Comparison of ENCODE assay signal across 14 mouse cellular contexts in genomic region chr16:21637201-21637819, GRCm38 (mm10). TPM values are rescaled to one million over a fixed set of nuclear protein-coding genes. Genes with fewer than 3 reads are reported as not detected.
A peak's percentile ranks its signal among the peaks of the same experiment; 100 is the strongest.
DNase-seq lines count a peak whose midpoint lies in the region; ATAC-seq and TF ChIP-seq lines count a peak whose summit lies in the region.
"Had no signal": no experiment of that assay in that cellular context is flagged by ENCODE, and none has a peak within 500 bp of the region (broad histone marks: within the 10 kb centered on the region; RNA-seq: fewer than 3 reads in every experiment).

No protein-coding gene starts in this region.

- no peaks in the 10 kb centered on the region for H3K9me3 ChIP-seq in hindbrain, embryonic 10.5 days
- no peaks in the 10 kb centered on the region for H3K9me3 ChIP-seq in hindbrain, embryonic 16.5 days (ENCODE audit: control insufficient read depth, low read length)
- H3K9me3 ChIP-seq in midbrain, embryonic 10.5 days (replicated peaks), result no peaks in the 10 kb centered on the region
- no peaks in the 10 kb centered on the region for H3K9me3 ChIP-seq in midbrain, postnatal 0 days (ENCODE audit: low read length)
- H3K9me3 ChIP-seq in intestine, embryonic 15.5 days, result no peaks in the 10 kb centered on the region
- H3K9me3 ChIP-seq: embryonic facial prominence, embryonic 10.5 days had no signal

- H3K4me3 ChIP-seq in hindbrain, embryonic 10.5 days, result no peak overlapping the region
- no peak overlapping the region for H3K4me3 ChIP-seq in hindbrain, embryonic 16.5 days (ENCODE audit: low read length)
- H3K4me3 ChIP-seq in midbrain, embryonic 10.5 days, result no peak overlapping the region
- no peak overlapping the region for H3K4me3 ChIP-seq in midbrain, postnatal 0 days (ENCODE audit: low read depth, low read length)
- H3K4me3 ChIP-seq in intestine, embryonic 15.5 days (replicated peaks), result no peak overlapping the region
- H3K4me3 ChIP-seq: embryonic facial prominence, embryonic 10.5 days; myocyte had no signal

- H3K4me2 ChIP-seq in hindbrain, embryonic 16.5 days (ENCODE audit: low read length), result no peak overlapping the region
- H3K4me2 ChIP-seq in midbrain, postnatal 0 days (ENCODE audit: low read depth, low read length, poor library complexity, severe bottlenecking), result no peak overlapping the region
- no peak overlapping the region for H3K4me2 ChIP-seq in intestine, embryonic 15.5 days (replicated peaks)

- 0 out of 2 replicates have a peak overlapping the region, but pooled peaks have one; percentile 9 for H3K27ac ChIP-seq in hindbrain, embryonic 10.5 days
- H3K27ac ChIP-seq in hindbrain, embryonic 16.5 days (ENCODE audit: low read depth, low read length), result no peak overlapping the region
- H3K27ac ChIP-seq in midbrain, embryonic 10.5 days (replicated peaks), result peak overlapping the region; percentile 0; the same call in 1 of the 2 replicates
- no peak overlapping the region for H3K27ac ChIP-seq in midbrain, postnatal 0 days (ENCODE audit: low read depth, low read length)
- H3K27ac ChIP-seq in intestine, embryonic 15.5 days, result 0 out of 2 replicates have a peak overlapping the region, but pooled peaks have one; percentile 44
- H3K27ac ChIP-seq: embryonic facial prominence, embryonic 10.5 days; macrophage had no signal

- 0 out of 2 replicates have a peak, but pooled peaks cover 6% of the 10 kb centered on the region for H3K36me3 ChIP-seq in hindbrain, embryonic 10.5 days
- no peaks in the 10 kb centered on the region for H3K36me3 ChIP-seq in hindbrain, embryonic 16.5 days (ENCODE audit: control insufficient read depth, insufficient read depth, low read length)
- H3K36me3 ChIP-seq in midbrain, embryonic 10.5 days, result no peaks in the 10 kb centered on the region
- peaks cover 5% of the 10 kb centered on the region; the same call in 1 of the 2 replicates for H3K36me3 ChIP-seq in midbrain, postnatal 0 days (ENCODE audit: insufficient read depth, low read length)
- H3K36me3 ChIP-seq in intestine, embryonic 15.5 days, result 0 out of 2 replicates have a peak, but pooled peaks cover 4% of the 10 kb centered on the region
- H3K36me3 ChIP-seq: embryonic facial prominence, embryonic 10.5 days had no signal

- no peaks in the 10 kb centered on the region for H3K27me3 ChIP-seq in hindbrain, embryonic 10.5 days (ENCODE audit: insufficient read depth, poor library complexity, severe bottlenecking)
- no peaks in the 10 kb centered on the region for H3K27me3 ChIP-seq in hindbrain, embryonic 16.5 days (replicated peaks; ENCODE audit: control insufficient read depth, insufficient read depth, low read length)
- no peaks in the 10 kb centered on the region for H3K27me3 ChIP-seq in midbrain, embryonic 10.5 days (ENCODE audit: low read depth, poor library complexity, severe bottlenecking)
- H3K27me3 ChIP-seq in midbrain, postnatal 0 days (ENCODE audit: insufficient read depth, low read length), result no peaks in the 10 kb centered on the region
- H3K27me3 ChIP-seq in intestine, embryonic 15.5 days (replicated peaks), result no peaks in the 10 kb centered on the region

- DNase-seq in hindbrain, embryonic 10.5 days (ENCODE audit: low spot score), result no peak
- no peak for DNase-seq in midbrain, embryonic 10.5 days (ENCODE audit: low spot score)
- no peak for DNase-seq in midbrain, postnatal 0 days (ENCODE audit: low spot score)
- no peak for DNase-seq in embryo, embryonic 11 days
- DNase-seq in frontal cortex, postnatal 10 days (ENCODE audit: low spot score in 2 of 2), result no peak
- DNase-seq: cerebellum, adult 9-11 months; layer of hippocampus, adult 9-11 months; right cerebral cortex, postnatal 14 days had no signal

- no peak for TF ChIP-seq CTCF in midbrain, postnatal 0 days (IDR thresholded peaks at IDR 0.05)

- H3K4me1 ChIP-seq in hindbrain, embryonic 10.5 days (replicated peaks), result peaks cover 9% of the 10 kb centered on the region; the same call in 1 of the 2 replicates
- no peaks in the 10 kb centered on the region for H3K4me1 ChIP-seq in hindbrain, embryonic 16.5 days (ENCODE audit: control insufficient read depth, insufficient read depth, low read depth, low read length)
- no peaks in the 10 kb centered on the region for H3K4me1 ChIP-seq in midbrain, embryonic 10.5 days
- no peaks in the 10 kb centered on the region for H3K4me1 ChIP-seq in midbrain, postnatal 0 days (ENCODE audit: insufficient read depth, low read length)
- H3K4me1 ChIP-seq in intestine, embryonic 15.5 days (replicated peaks), result peaks cover 5% of the 10 kb centered on the region; the same call in 1 of the 2 replicates

- no peak overlapping the region for H3K9ac ChIP-seq in hindbrain, embryonic 16.5 days (ENCODE audit: low read depth, low read length)
- no peak overlapping the region for H3K9ac ChIP-seq in midbrain, postnatal 0 days (replicated peaks; ENCODE audit: low read length, poor library complexity, severe bottlenecking)
- no peak overlapping the region for H3K9ac ChIP-seq in intestine, embryonic 15.5 days

- no peak for ATAC-seq in hindbrain, embryonic 16.5 days
- ATAC-seq in midbrain, postnatal 0 days (ENCODE audit: low FRiP score), result no peak
- ATAC-seq in intestine, embryonic 15.5 days, result no peak

- 93% methylated on average over 11 of the region's 11 CpGs for WGBS in hindbrain, embryonic 10.5 days
- 82% methylated on average over 11 of the region's 11 CpGs for WGBS in hindbrain, embryonic 16.5 days
- 90% methylated on average over 11 of the region's 11 CpGs for WGBS in midbrain, embryonic 10.5 days
- WGBS in midbrain, postnatal 0 days, result 90% methylated on average over 11 of the region's 11 CpGs
- 69% methylated on average over 11 of the region's 11 CpGs for WGBS in intestine, embryonic 15.5 days

RNA-seq across cellular contexts. Expression of gene 2510009E07Rik, which starts 57.2 kb away (rescaled TPM):
- 32.9 and 34.0 TPM in 2 replicates for polyA plus RNA-seq in hindbrain, embryonic 10.5 days (2016; fragmentation: Nextera tagmentation; extraction: Ambion mirVana)
- polyA plus RNA-seq in hindbrain, embryonic 16.5 days (2015; fragmentation: Nextera tagmentation; extraction: Ambion mirVana), result 42.6 and 47.6 TPM in 2 replicates
- polyA plus RNA-seq in midbrain, embryonic 10.5 days (2016; fragmentation: Nextera tagmentation; extraction: Ambion mirVana), result 81.7 and 97.5 TPM in 2 replicates
- total RNA-seq in midbrain, postnatal 0 days (2014; rRNA removed), result 48.1 and 48.7 TPM in 2 replicates
- 36.0 and 37.0 TPM in 2 replicates for polyA plus RNA-seq in midbrain, postnatal 0 days (2015; fragmentation: Nextera tagmentation; extraction: Ambion mirVana)
- polyA plus RNA-seq in intestine, embryonic 15.5 days (2015; fragmentation: Nextera tagmentation; extraction: Ambion mirVana), result 17.6 and 17.9 TPM in 2 replicates
- total RNA-seq: MEL had no signal

Comparison
In these comparisons a context has a peak if more than half of its experiments do, and no peak if none do; other contexts are left out.
1. H3K27ac ChIP-seq: peak in hindbrain, embryonic 10.5 days (single experiment), midbrain, embryonic 10.5 days (single experiment) and intestine, embryonic 15.5 days (single experiment); none in hindbrain, embryonic 16.5 days (single experiment) and midbrain, postnatal 0 days (single experiment).